Mouse (Mus musculus) hindbrain, embryonic 11.5 days (tissue): Measurements from ENCODE around the gene Itpkc. TPM values are rescaled to one million over a fixed set of nuclear protein-coding genes. Genes with fewer than 3 reads are reported as not detected.
A peak's percentile ranks its signal among the peaks of the same experiment; 100 is the strongest.

Source experiments
- ATAC-seq: fragments of 200-750 bp; cut with Nextera tagmentation; 2 replicates; pipeline ENCODE4 v1.8.0; 2017; ENCODE audit warnings: mild to moderate bottlenecking, moderate TSS enrichment, moderate library complexity; ENCODE audit not compliant: low FRiP score
- DNase-seq: peaks from one replicate; pipeline ENCODE4 v3.0.0-alpha.2; 2015; ENCODE audit warnings: low spot score
- H3K27ac ChIP-seq: fragments of 300-500 bp; sonication (generic); 2 replicates; pipeline ENCODE4 v1.5.1; 2014; ENCODE audit warnings: mild to moderate bottlenecking, low read depth, low read length
- H3K27me3 ChIP-seq: fragments of 300-500 bp; sonication (generic); 2 replicates; pipeline ENCODE4 v1.6.1; 2014; ENCODE audit warnings: mild to moderate bottlenecking, low read length, moderate library complexity, mixed read lengths; ENCODE audit not compliant: control insufficient read depth, insufficient read depth
- H3K36me3 ChIP-seq: fragments of 300-500 bp; sonication (generic); 2 replicates; pipeline ENCODE4 v1.6.1; 2014; ENCODE audit warnings: mild to moderate bottlenecking, low read length, moderate library complexity, mixed read lengths; ENCODE audit not compliant: control insufficient read depth, insufficient read depth
- H3K4me1 ChIP-seq: fragments of 300-500 bp; sonication (generic); replicated peaks from 2 replicates; pipeline ENCODE4 v1.6.1; 2014; ENCODE audit warnings: low read length, mixed read lengths; ENCODE audit not compliant: control insufficient read depth, insufficient read depth
- H3K4me2 ChIP-seq: fragments of 300-500 bp; sonication (generic); replicated peaks from 2 replicates; pipeline ENCODE4 v1.6.1; 2014; ENCODE audit warnings: mild to moderate bottlenecking, low read depth, low read length
- H3K4me3 ChIP-seq: fragments of 300-500 bp; sonication (generic); 2 replicates; pipeline ENCODE4 v1.5.1; 2014; ENCODE audit warnings: low read depth, low read length
- H3K9ac ChIP-seq: fragments of 300-500 bp; sonication (generic); 2 replicates; pipeline ENCODE4 v1.6.1; 2014; ENCODE audit warnings: low read depth, low read length
- H3K9me3 ChIP-seq: fragments of 300-500 bp; sonication (generic); 2 replicates; pipeline ENCODE4 v1.6.1; 2016; ENCODE audit warnings: low read length; ENCODE audit not compliant: control insufficient read depth
- WGBS: fragments of 180-500 bp; shearing (Covaris S2); extraction: QIAGEN DNeasy Blood & Tissue Kit; methylation state at CpG from one replicate; pipeline ENCODE4 v1.1.7; 2014; 5-methylcytosine and 5-hydroxymethylcytosine counted together
- polyA plus RNA-seq: library from polyadenylated mRNA; unstranded; fragments of >200 nt; fragmentation: Nextera tagmentation; extraction: Ambion mirVana; gene quantifications from 2 replicates; pipeline ENCODE4 v1.2.1, GENCODE M21; 2014

The Itpkc gene
- polyA plus RNA-seq, 1 experiment from 2014 or later: 5.0 TPM

GRCm38 (mm10) chr7:27232781-27233281, 4.4 kb upstream of the Itpkc start, which contains the start of gene Coq8b:
TSS of gene Coq8b (plus strand) at chr7:27233023.
- Histone ChIP-seq H3K9me3 (no peaks in the 10 kb centered on the region), H3K4me1 (peaks cover 6% of the 10 kb centered on the region; the same call in 1 of the 2 replicates), H3K4me2 (peak within 1 kb of the TSS; percentile 72), H3K36me3 (no peaks in the 10 kb centered on the region), H3K9ac (peak within 1 kb of the TSS; percentile 59), H3K4me3 (peak within 1 kb of the TSS; percentile 52), H3K27ac (peak within 1 kb of the TSS; percentile 75), H3K27me3 (no peaks in the 10 kb centered on the region)
- WGBS: 0% methylated on average over 25 of the region's 25 CpGs
- ATAC-seq (peak; percentile 92), DNase-seq (peak; percentile 96)

- H3K27ac ChIP-seq: no peak overlapping the region
- 82% methylated on average over 7 of the region's 7 CpGs for WGBS
- H3K4me3 ChIP-seq: no peak overlapping the region
Observed at GRCm38 (mm10) chr7:27231693-27232331, 3.4 kb upstream of the Itpkc start.

GRCm38 (mm10) chr7:27230781-27231180, 2.3 kb upstream of the Itpkc start:
- no peak overlapping the region for H3K9ac ChIP-seq
- H3K4me3 ChIP-seq: no peak overlapping the region
- ATAC-seq (no peak), DNase-seq (no peak)
- 79% methylated on average over 4 of the region's 4 CpGs for WGBS
- H3K36me3 ChIP-seq: no peaks in the 10 kb centered on the region
- no peaks in the 10 kb centered on the region for H3K27me3 ChIP-seq
- no peak overlapping the region for H3K27ac ChIP-seq
- H3K4me1 ChIP-seq: peaks cover 6% of the 10 kb centered on the region; the same call in 1 of the 2 replicates
- H3K4me2 ChIP-seq: no peak overlapping the region
- no peaks in the 10 kb centered on the region for H3K9me3 ChIP-seq

More at GRCm38 (mm10) chr7:27231693-27232331, 3.4 kb upstream of the Itpkc start:
- Histone ChIP-seq H3K27me3 (no peaks in the 10 kb centered on the region), H3K4me2 (no peak overlapping the region), H3K4me1 (peaks cover 6% of the 10 kb centered on the region; the same call in 1 of the 2 replicates), H3K36me3 (no peaks in the 10 kb centered on the region), H3K9ac (no peak overlapping the region), H3K9me3 (no peaks in the 10 kb centered on the region)
- DNase-seq (no peak), ATAC-seq (no peak)

GRCm38 (mm10) chr7:27228865-27229264, 404 bp upstream of the Itpkc start:
- WGBS: 20% methylated on average over 6 of the region's 6 CpGs
- Histone ChIP-seq H3K27ac (peak overlapping the region; percentile 82), H3K9ac (peak overlapping the region; percentile 77), H3K9me3 (no peaks in the 10 kb centered on the region), H3K36me3 (no peaks in the 10 kb centered on the region), H3K4me2 (peak overlapping the region; percentile 84), H3K4me1 (peaks cover 12% of the 10 kb centered on the region; the same call in 1 of the 2 replicates), H3K27me3 (no peaks in the 10 kb centered on the region), H3K4me3 (peak overlapping the region; percentile 82)
- ATAC-seq (peak; percentile 0; the same call in 1 of the 2 replicates), DNase-seq (no peak)

GRCm38 (mm10) chr7:27227676-27228075, 785 bp downstream of the Itpkc start:
- H3K27me3 ChIP-seq: no peaks in the 10 kb centered on the region
- peak overlapping the region; percentile 84 for H3K4me2 ChIP-seq
- 5% methylated on average over 10 of the region's 10 CpGs for WGBS
- H3K9ac ChIP-seq: peak overlapping the region; percentile 77
- DNase-seq (no peak), ATAC-seq (no peak; the same call in 1 of the 2 replicates)
- no peaks in the 10 kb centered on the region for H3K36me3 ChIP-seq
- H3K9me3 ChIP-seq: no peaks in the 10 kb centered on the region
- H3K27ac ChIP-seq: 0 out of 2 replicates have a peak overlapping the region, but pooled peaks have one; percentile 82
- peaks cover 9% of the 10 kb centered on the region; the same call in 1 of the 2 replicates for H3K4me1 ChIP-seq
- peak overlapping the region; percentile 82 for H3K4me3 ChIP-seq

GRCm38 (mm10) chr7:27227276-27227675, 1.2 kb downstream of the Itpkc start:
- Histone ChIP-seq H3K9me3 (no peaks in the 10 kb centered on the region), H3K4me2 (peak overlapping the region; percentile 84), H3K27ac (no peak overlapping the region), H3K9ac (peak overlapping the region; percentile 77), H3K27me3 (no peaks in the 10 kb centered on the region), H3K36me3 (no peaks in the 10 kb centered on the region), H3K4me1 (peaks cover 9% of the 10 kb centered on the region; the same call in 1 of the 2 replicates), H3K4me3 (peak overlapping the region; percentile 82)
- DNase-seq: no peak
- 32% methylated on average over 9 of the region's 9 CpGs for WGBS
- no peak for ATAC-seq

- Histone ChIP-seq H3K4me1 (peaks cover 9% of the 10 kb centered on the region; the same call in 1 of the 2 replicates), H3K9me3 (no peaks in the 10 kb centered on the region), H3K27me3 (no peaks in the 10 kb centered on the region), H3K9ac (peak overlapping the region; percentile 42), H3K4me2 (peak overlapping the region; percentile 7; the same call in 1 of the 2 replicates), H3K4me3 (no peak overlapping the region), H3K36me3 (no peaks in the 10 kb centered on the region), H3K27ac (no peak overlapping the region)
- 81% methylated on average over 11 of the region's 11 CpGs for WGBS
- no peak for ATAC-seq
- no peak for DNase-seq
Observed at GRCm38 (mm10) chr7:27224877-27225575, 3.4 kb downstream of the Itpkc start.

- Histone ChIP-seq H3K27me3 (no peaks in the 10 kb centered on the region), H3K36me3 (no peaks in the 10 kb centered on the region), H3K9me3 (no peaks in the 10 kb centered on the region), H3K9ac (no peak overlapping the region), H3K27ac (no peak overlapping the region), H3K4me1 (peaks cover 7% of the 10 kb centered on the region; the same call in 1 of the 2 replicates), H3K4me2 (no peak overlapping the region), H3K4me3 (no peak overlapping the region)
- no peak for ATAC-seq
- DNase-seq: no peak
- WGBS: 83% methylated on average over 1 of the region's 1 CpGs
Observed at GRCm38 (mm10) chr7:27222538-27222937, 5.9 kb downstream of the Itpkc start.
